Mouse (Mus musculus): ENCODE results near the gene Cacna2d2.

Gene Cacna2d2

GRCm38 (mm10) chr9:107462907-107463306 is 63.5 kb downstream of the Cacna2d2 start:
- no peak for ATAC-seq (ENCODE audit: low TSS enrichment)

GRCm38 (mm10) chr9:107463509-107463908 is 64.1 kb downstream of the Cacna2d2 start:
- ATAC-seq (ENCODE audit: low TSS enrichment): peak; percentile 84

GRCm38 (mm10) chr9:107464130-107464529 is 64.7 kb downstream of the Cacna2d2 start:
- no peak for ATAC-seq (ENCODE audit: low TSS enrichment)

- ATAC-seq (ENCODE audit: low TSS enrichment): no peak
Observed at GRCm38 (mm10) chr9:107465657-107466056, 66.2 kb downstream of the Cacna2d2 start.

GRCm38 (mm10) chr9:107469213-107469795 is 69.9 kb downstream of the Cacna2d2 start:
- ATAC-seq (ENCODE audit: low TSS enrichment): no peak

GRCm38 (mm10) chr9:107470427-107470826 is 71.0 kb downstream of the Cacna2d2 start:
- no peak for ATAC-seq (ENCODE audit: low TSS enrichment)

GRCm38 (mm10) chr9:107474016-107474415 is 74.6 kb downstream of the Cacna2d2 start:
- no peak for ATAC-seq (ENCODE audit: low TSS enrichment)

- no peak for ATAC-seq (ENCODE audit: low TSS enrichment)
Observed at GRCm38 (mm10) chr9:107478979-107479378, 79.6 kb downstream of the Cacna2d2 start.

GRCm38 (mm10) chr9:107479593-107479992 is 80.2 kb downstream of the Cacna2d2 start:
- ATAC-seq (ENCODE audit: low TSS enrichment): no peak

- no peak for ATAC-seq (ENCODE audit: low TSS enrichment)
Observed at GRCm38 (mm10) chr9:107480477-107481069, 81.2 kb downstream of the Cacna2d2 start.

- ATAC-seq (ENCODE audit: low TSS enrichment): no peak
Observed at GRCm38 (mm10) chr9:107481340-107481739, 81.9 kb downstream of the Cacna2d2 start.

GRCm38 (mm10) chr9:107482004-107482403 is 82.6 kb downstream of the Cacna2d2 start:
- no peak for ATAC-seq (ENCODE audit: low TSS enrichment)

GRCm38 (mm10) chr9:107482770-107483169 is 83.4 kb downstream of the Cacna2d2 start:
- ATAC-seq (ENCODE audit: low TSS enrichment): no peak

GRCm38 (mm10) chr9:107483714-107484113 is 84.3 kb downstream of the Cacna2d2 start:
- no peak for ATAC-seq (ENCODE audit: low TSS enrichment)

- peak; percentile 57; the same call in 1 of the 2 replicates for ATAC-seq (ENCODE audit: low TSS enrichment)
Observed at GRCm38 (mm10) chr9:107484302-107484701, 84.9 kb downstream of the Cacna2d2 start.

- no peak for ATAC-seq (ENCODE audit: low TSS enrichment)
Observed at GRCm38 (mm10) chr9:107484766-107485165, 85.4 kb downstream of the Cacna2d2 start.

- ATAC-seq (ENCODE audit: low TSS enrichment): no peak
Observed at GRCm38 (mm10) chr9:107486086-107486485, 86.7 kb downstream of the Cacna2d2 start.

- no peak for ATAC-seq (ENCODE audit: low TSS enrichment)
Observed at GRCm38 (mm10) chr9:107486507-107487225, 87.3 kb downstream of the Cacna2d2 start.

- no peak for ATAC-seq (ENCODE audit: low TSS enrichment)
Observed at GRCm38 (mm10) chr9:107490146-107490545, 90.7 kb downstream of the Cacna2d2 start.

- no peak for ATAC-seq (ENCODE audit: low TSS enrichment)
Observed at GRCm38 (mm10) chr9:107490625-107491024, 91.2 kb downstream of the Cacna2d2 start.

GRCm38 (mm10) chr9:107493511-107493910 is 94.1 kb downstream of the Cacna2d2 start:
- no peak for ATAC-seq (ENCODE audit: low TSS enrichment)

- ATAC-seq (ENCODE audit: low TSS enrichment): no peak
Observed at GRCm38 (mm10) chr9:107494238-107494637, 94.8 kb downstream of the Cacna2d2 start.

- ATAC-seq (ENCODE audit: low TSS enrichment): no peak
Observed at GRCm38 (mm10) chr9:107496359-107496758, 96.9 kb downstream of the Cacna2d2 start.
